14 mouse cellular contexts compared by ENCODE assay signal in the genomic region with DNA sequence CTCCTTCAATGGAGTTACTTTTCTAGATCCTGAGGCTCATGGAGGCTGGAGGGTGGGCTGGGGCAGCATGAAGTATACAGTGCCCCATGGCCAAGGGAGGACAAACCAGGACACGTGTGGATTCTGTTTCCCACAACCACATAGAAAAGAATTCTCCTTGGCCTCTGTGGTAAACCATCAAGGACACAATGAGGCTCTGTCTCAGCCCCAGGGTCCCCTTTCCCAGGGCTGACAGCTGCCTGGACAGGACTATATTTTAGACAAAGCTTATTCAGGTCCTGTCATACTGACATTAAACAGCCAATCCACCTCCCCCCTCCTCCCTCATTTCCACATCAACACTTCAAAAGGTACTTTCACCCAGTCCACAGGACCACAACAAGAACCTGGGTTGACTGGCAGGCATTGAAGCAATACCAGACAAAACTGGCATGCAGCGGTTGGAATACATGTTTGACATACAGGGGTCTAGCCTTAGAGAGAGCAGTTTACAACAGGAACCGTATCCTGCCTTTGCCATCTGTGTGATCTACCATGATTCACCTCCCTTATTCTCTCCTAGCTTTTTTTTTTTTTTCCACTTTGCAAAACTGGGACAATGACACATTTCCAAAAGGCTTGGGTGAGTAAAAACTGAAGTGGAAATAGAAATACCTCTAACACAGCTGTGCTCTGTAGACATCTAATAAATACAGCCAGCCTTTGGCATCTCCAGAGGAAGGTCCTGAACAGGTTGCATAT. TPM values are rescaled to one million over a fixed set of nuclear protein-coding genes. Genes with fewer than 3 reads are reported as not detected.
DNase-seq lines count a peak whose midpoint lies in the region; ATAC-seq lines count a peak whose summit lies in the region.
"Had no signal": no experiment of that assay in that cellular context is flagged by ENCODE, and none has a peak within 500 bp of the region (broad histone marks: within the 10 kb centered on the region; RNA-seq: fewer than 3 reads in every experiment).

No protein-coding gene starts in this region.

- no peak overlapping the region for H3K4me2 ChIP-seq in midbrain, embryonic 11.5 days
- no peak overlapping the region for H3K4me2 ChIP-seq in midbrain, embryonic 16.5 days (ENCODE audit: low read length)
- H3K4me2 ChIP-seq in forebrain, embryonic 13.5 days, result no peak overlapping the region
- peak overlapping the region; percentile 59; the same call in 1 of the 2 replicates for H3K4me2 ChIP-seq in liver, embryonic 15.5 days

- H3K27ac ChIP-seq in midbrain, embryonic 11.5 days (ENCODE audit: low read depth, low read length), result no peak overlapping the region
- H3K27ac ChIP-seq in midbrain, embryonic 16.5 days (ENCODE audit: low read length), result no peak overlapping the region
- no peak overlapping the region for H3K27ac ChIP-seq in forebrain, embryonic 13.5 days
- peak overlapping the region; percentile 80 for H3K27ac ChIP-seq in liver, embryonic 15.5 days (replicated peaks)

- H3K9ac ChIP-seq in midbrain, embryonic 11.5 days (ENCODE audit: low read length), result no peak overlapping the region
- H3K9ac ChIP-seq in midbrain, embryonic 16.5 days (ENCODE audit: low read depth, low read length), result no peak overlapping the region
- H3K9ac ChIP-seq in forebrain, embryonic 13.5 days, result no peak overlapping the region
- H3K9ac ChIP-seq in liver, embryonic 15.5 days, result no peak overlapping the region

- ATAC-seq in frontal cortex, adult (ENCODE audit: low TSS enrichment), result peak; percentile 86
- 0 out of 2 replicates have a peak, but pooled peaks have one; percentile 14 for ATAC-seq in midbrain, embryonic 11.5 days (ENCODE audit: low FRiP score)
- ATAC-seq in midbrain, embryonic 16.5 days, result no peak
- ATAC-seq in forebrain, embryonic 13.5 days, result peak; percentile 79
- no peak for ATAC-seq in liver, embryonic 15.5 days (ENCODE audit: insufficient read depth)

- H3K36me3 ChIP-seq in midbrain, embryonic 11.5 days (ENCODE audit: control insufficient read depth, insufficient read depth, low read length), result no peaks in the 10 kb centered on the region
- H3K36me3 ChIP-seq in midbrain, embryonic 16.5 days (ENCODE audit: control insufficient read depth, insufficient read depth, low read length), result no peaks in the 10 kb centered on the region
- no peaks in the 10 kb centered on the region for H3K36me3 ChIP-seq in forebrain, embryonic 13.5 days (ENCODE audit: poor library complexity, severe bottlenecking)
- peaks cover 3% of the 10 kb centered on the region; the same call in 1 of the 2 replicates for H3K36me3 ChIP-seq in liver, embryonic 15.5 days (replicated peaks)

- peaks cover 3% of the 10 kb centered on the region; the same call in 1 of the 2 replicates for H3K4me1 ChIP-seq in midbrain, embryonic 11.5 days (ENCODE audit: control insufficient read depth, insufficient read depth, low read length)
- no peaks in the 10 kb centered on the region for H3K4me1 ChIP-seq in midbrain, embryonic 16.5 days (ENCODE audit: control insufficient read depth, insufficient read depth, low read length)
- H3K4me1 ChIP-seq in forebrain, embryonic 13.5 days, result 0 out of 2 replicates have a peak, but pooled peaks cover 5% of the 10 kb centered on the region
- H3K4me1 ChIP-seq in liver, embryonic 15.5 days (replicated peaks), result peaks cover 42% of the 10 kb centered on the region

- H3K9me3 ChIP-seq in midbrain, embryonic 11.5 days (ENCODE audit: control insufficient read depth, low read length), result no peaks in the 10 kb centered on the region
- no peaks in the 10 kb centered on the region for H3K9me3 ChIP-seq in midbrain, embryonic 16.5 days (replicated peaks; ENCODE audit: control insufficient read depth, low read length, poor library complexity, severe bottlenecking)
- no peaks in the 10 kb centered on the region for H3K9me3 ChIP-seq in forebrain, embryonic 13.5 days (replicated peaks)
- no peaks in the 10 kb centered on the region for H3K9me3 ChIP-seq in liver, embryonic 15.5 days (replicated peaks)

- no peaks in the 10 kb centered on the region for H3K27me3 ChIP-seq in midbrain, embryonic 11.5 days (ENCODE audit: control insufficient read depth, insufficient read depth, low read length)
- H3K27me3 ChIP-seq in midbrain, embryonic 16.5 days (ENCODE audit: control insufficient read depth, insufficient read depth, low read depth, low read length), result no peaks in the 10 kb centered on the region
- no peaks in the 10 kb centered on the region for H3K27me3 ChIP-seq in forebrain, embryonic 13.5 days
- 0 out of 2 replicates have a peak, but pooled peaks cover under 1% of the 10 kb centered on the region for H3K27me3 ChIP-seq in liver, embryonic 15.5 days

- WGBS in midbrain, embryonic 11.5 days, result 72% methylated on average over 3 of the region's 3 CpGs
- 50% methylated on average over 3 of the region's 3 CpGs for WGBS in midbrain, embryonic 16.5 days
- 46% methylated on average over 3 of the region's 3 CpGs for WGBS in forebrain, embryonic 13.5 days
- WGBS in liver, embryonic 15.5 days (ENCODE audit: insufficient replicate concordance), result 73% methylated on average over 3 of the region's 3 CpGs

- H3K4me3 ChIP-seq in midbrain, embryonic 11.5 days (ENCODE audit: low read depth, low read length), result no peak overlapping the region
- no peak overlapping the region for H3K4me3 ChIP-seq in midbrain, embryonic 16.5 days (ENCODE audit: low read depth, low read length)
- no peak overlapping the region for H3K4me3 ChIP-seq in forebrain, embryonic 13.5 days
- no peak overlapping the region for H3K4me3 ChIP-seq in liver, embryonic 15.5 days (replicated peaks)

- no peak for DNase-seq in frontal cortex, postnatal 14 days (ENCODE audit: low spot score in 2 of 2)
- no peak for DNase-seq in midbrain, embryonic 11.5 days (ENCODE audit: low spot score, missing footprints)
- DNase-seq in cerebellum, adult 9-11 months, result no peak
- DNase-seq in layer of hippocampus, adult 9-11 months, result no peak
- DNase-seq: cerebellum, postnatal 14 days; kidney, postnatal 25 days; lung, postnatal 36 days; right cerebral cortex, postnatal 14 days had no signal

RNA-seq across cellular contexts. Expression of a gene that starts 20.0 kb away (rescaled TPM):
- 3.9 and 5.1 TPM in 2 replicates for polyA plus RNA-seq in midbrain, embryonic 11.5 days (2014; fragmentation: Nextera tagmentation; extraction: Ambion mirVana)
- 11.9 and 13.6 TPM in 2 replicates for polyA plus RNA-seq in midbrain, embryonic 16.5 days (2015; fragmentation: Nextera tagmentation; extraction: Ambion mirVana)
- 3.6 TPM in 2 replicates for polyA plus RNA-seq in forebrain, embryonic 13.5 days (2015; fragmentation: Nextera tagmentation; extraction: Ambion mirVana)
- 78.8 and 103 TPM in 2 replicates for polyA plus RNA-seq in liver, embryonic 15.5 days (2015; fragmentation: Nextera tagmentation; extraction: Ambion mirVana)

RNA-seq across cellular contexts. Expression of a gene that starts 57.8 kb away (rescaled TPM):
- polyA plus RNA-seq in midbrain, embryonic 11.5 days (2014; fragmentation: Nextera tagmentation; extraction: Ambion mirVana), result 0.25 and 0.36 TPM in 2 replicates
- 0.98 and 1.4 TPM in 2 replicates for polyA plus RNA-seq in midbrain, embryonic 16.5 days (2015; fragmentation: Nextera tagmentation; extraction: Ambion mirVana)
- 0.37 and 0.47 TPM in 2 replicates for polyA plus RNA-seq in forebrain, embryonic 13.5 days (2015; fragmentation: Nextera tagmentation; extraction: Ambion mirVana)
- 0.02 and 0.06 TPM in 2 replicates for polyA plus RNA-seq in liver, embryonic 15.5 days (2015; fragmentation: Nextera tagmentation; extraction: Ambion mirVana)
- polyA plus RNA-seq: heart, postnatal 0 days; testis, adult 2 months had no signal

Comparison
In these comparisons a context has a peak if more than half of its experiments do, and no peak if none do; other contexts are left out.
1. ATAC-seq: peak in frontal cortex, adult (single experiment), midbrain, embryonic 11.5 days (single experiment) and forebrain, embryonic 13.5 days (single experiment); none in midbrain, embryonic 16.5 days (single experiment) and liver, embryonic 15.5 days (single experiment).